Mouse (Mus musculus) myocyte (in vitro differentiated cells): Measurements from ENCODE around the gene Eva1c. TPM values are rescaled to one million over a fixed set of nuclear protein-coding genes. Genes with fewer than 3 reads are reported as not detected.
A peak's percentile ranks its signal among the peaks of the same experiment; 100 is the strongest.

Experiments used
- H3K27me3 ChIP-seq: one replicate; pipeline ENCODE4 v1.6.1; 2011; ENCODE audit not compliant: control insufficient read depth, insufficient read depth, insufficient read length
- H3K36me3 ChIP-seq: one replicate; pipeline ENCODE4 v1.6.1; 2011; ENCODE audit not compliant: control insufficient read depth, insufficient read depth
- H3K4me2 ChIP-seq: one replicate; pipeline ENCODE4 v1.6.1; 2011; ENCODE audit warnings: low read depth, control low read depth
- H3K4me3 ChIP-seq: one replicate; pipeline ENCODE4 v1.5.1; 2011; ENCODE audit warnings: mild to moderate bottlenecking, control low read depth, moderate library complexity
- H3K79me2 ChIP-seq: one replicate; pipeline ENCODE4 v1.6.1; 2011; ENCODE audit not compliant: control insufficient read depth, insufficient read depth
- H3ac ChIP-seq: one replicate; pipeline ENCODE4 v1.6.1; 2011; ENCODE audit not compliant: control insufficient read depth, insufficient read length
- CEBPB ChIP-seq: IDR thresholded peaks from 2 replicates; pipeline ENCODE4 v1.6.1; 2011; ENCODE audit warnings: mild to moderate bottlenecking, moderate library complexity; ENCODE audit not compliant: poor library complexity, insufficient read depth, severe bottlenecking
- E2F4 ChIP-seq: IDR thresholded peaks from one replicate; pipeline ENCODE4 v1.6.1; 2011; ENCODE audit warnings: mild to moderate bottlenecking, control low read depth, moderate library complexity; ENCODE audit not compliant: insufficient read depth
- MAX ChIP-seq: IDR thresholded peaks from one replicate; pipeline ENCODE4 v1.6.1; 2011; ENCODE audit warnings: low read depth, mild to moderate bottlenecking, control low read depth
- MYOD1 ChIP-seq, 3 experiments: IDR thresholded peaks; one replicate each; pipeline ENCODE4 v1.6.1; 2011; ENCODE audit warnings: control low read depth in 2 of 3, low read depth in 2 of 3, mild to moderate bottlenecking in 2 of 3, moderate library complexity in 1 of 3; ENCODE audit not compliant: insufficient read length in 2 of 3, control insufficient read depth in 1 of 3
- MYOG ChIP-seq, 3 experiments: IDR thresholded peaks; one replicate each; pipeline ENCODE4 v1.6.1; 2011; ENCODE audit warnings: control low read depth in 2 of 3, low read depth in 2 of 3, mild to moderate bottlenecking in 2 of 3; ENCODE audit not compliant: insufficient read length in 2 of 3, control insufficient read depth in 1 of 3, insufficient read depth in 1 of 3
- POLR2A ChIP-seq: IDR thresholded peaks from one replicate; pipeline ENCODE4 v1.6.1; 2011; ENCODE audit warnings: low read depth, mild to moderate bottlenecking, control low read depth, moderate library complexity; ENCODE audit not compliant: insufficient read length
- POLR2AphosphoS2 ChIP-seq: IDR thresholded peaks from one replicate; pipeline ENCODE4 v1.6.1; 2011; ENCODE audit warnings: low read depth, control low read depth; ENCODE audit not compliant: insufficient read length
- REST ChIP-seq: IDR thresholded peaks from one replicate; pipeline ENCODE4 v1.6.1; 2011; ENCODE audit warnings: mild to moderate bottlenecking, control low read depth, moderate library complexity; ENCODE audit not compliant: insufficient read depth, insufficient read length
- SRF ChIP-seq: IDR thresholded peaks from one replicate; pipeline ENCODE4 v1.6.1; 2011; ENCODE audit warnings: low read depth; ENCODE audit not compliant: control insufficient read depth, insufficient read length
- TCF12 ChIP-seq: IDR thresholded peaks from one replicate; pipeline ENCODE4 v1.6.1; 2011; ENCODE audit warnings: mild to moderate bottlenecking, control low read depth; ENCODE audit not compliant: poor library complexity, insufficient read depth, severe bottlenecking
- TCF3 ChIP-seq: IDR thresholded peaks from one replicate; pipeline ENCODE4 v1.6.1; 2011; ENCODE audit warnings: low read depth, control low read depth; ENCODE audit not compliant: insufficient read length
- USF1 ChIP-seq: IDR thresholded peaks from one replicate; pipeline ENCODE4 v1.6.1; 2011; ENCODE audit warnings: low read depth, mild to moderate bottlenecking, control low read depth, moderate library complexity
- polyA plus RNA-seq: library from polyadenylated mRNA; unstranded; fragments of >200 nt; fragmentation: generic; extraction: Trizol; gene quantifications from one replicate; pipeline ENCODE4 v1.2.1, GENCODE M21; 2012; ENCODE audit warnings: missing spikeins

The Eva1c gene
- polyA plus RNA-seq, 1 experiment, result 4.5 TPM

- Histone ChIP-seq H3K79me2 (no peaks in the 10 kb centered on the region), H3K36me3 (no peaks in the 10 kb centered on the region), H3ac (no peak overlapping the region), H3K4me3 (no peak overlapping the region), H3K4me2 (no peak overlapping the region), H3K27me3 (no peaks in the 10 kb centered on the region)
- no peak for TF ChIP-seq REST
- no peak for TF ChIP-seq MYOD1 (IDR thresholded peaks at IDR 0.05; ENCODE audit: control insufficient read depth in 1 of 3, insufficient read length in 2 of 3, low read depth in 2 of 3)
Measured at GRCm38 (mm10) chr16:90829136-90829535, 2.6 kb downstream of the Eva1c start.

DNA sequence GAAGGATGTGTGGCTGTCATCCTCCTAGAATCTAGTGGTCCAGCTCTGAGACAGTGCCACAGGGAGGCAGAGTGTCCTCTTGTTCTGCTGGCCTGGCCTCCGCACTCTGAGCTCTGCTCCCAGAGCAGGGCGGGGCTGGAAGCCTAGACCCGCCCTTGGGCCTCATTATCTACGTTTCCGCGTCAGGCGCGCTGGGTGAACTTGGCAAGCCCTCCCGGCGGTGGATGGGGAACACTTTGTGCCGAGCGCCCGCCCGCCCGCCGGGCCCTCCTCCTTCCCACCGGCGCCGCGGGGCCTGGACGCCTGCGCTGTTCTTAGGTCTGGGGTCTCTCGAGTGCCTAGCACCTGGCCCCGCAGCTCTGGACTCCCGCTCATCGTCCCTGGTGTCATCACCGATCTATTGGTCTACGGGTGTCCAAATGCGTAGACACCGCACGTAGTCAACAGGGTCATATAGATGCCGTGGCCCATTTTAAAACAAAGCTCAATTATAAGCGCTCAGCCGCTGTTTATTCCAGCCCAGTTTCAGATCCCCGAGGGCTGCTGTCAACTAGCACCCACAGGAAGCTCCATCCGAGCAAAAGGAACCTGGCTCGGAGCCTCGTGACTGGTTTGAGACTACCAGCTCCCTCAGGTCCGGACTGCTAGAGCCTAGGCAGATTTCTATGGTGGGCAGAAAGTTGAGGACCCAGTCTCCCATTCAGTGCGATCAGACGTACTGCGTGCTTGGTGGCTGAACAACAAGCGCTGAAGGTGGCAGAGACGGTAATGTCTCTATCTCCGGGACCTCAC is 3.6 kb downstream of the Eva1c start:
- Histone ChIP-seq H3K4me3 (peak overlapping the region; percentile 55), H3K79me2 (no peaks in the 10 kb centered on the region), H3ac (peak overlapping the region; percentile 43), H3K4me2 (peak overlapping the region; percentile 100), H3K36me3 (no peaks in the 10 kb centered on the region), H3K27me3 (no peaks in the 10 kb centered on the region)
- TF ChIP-seq POLR2AphosphoS2 (peak; percentile 51), POLR2A (peak; percentile 53), USF1 (no peak)

DNA sequence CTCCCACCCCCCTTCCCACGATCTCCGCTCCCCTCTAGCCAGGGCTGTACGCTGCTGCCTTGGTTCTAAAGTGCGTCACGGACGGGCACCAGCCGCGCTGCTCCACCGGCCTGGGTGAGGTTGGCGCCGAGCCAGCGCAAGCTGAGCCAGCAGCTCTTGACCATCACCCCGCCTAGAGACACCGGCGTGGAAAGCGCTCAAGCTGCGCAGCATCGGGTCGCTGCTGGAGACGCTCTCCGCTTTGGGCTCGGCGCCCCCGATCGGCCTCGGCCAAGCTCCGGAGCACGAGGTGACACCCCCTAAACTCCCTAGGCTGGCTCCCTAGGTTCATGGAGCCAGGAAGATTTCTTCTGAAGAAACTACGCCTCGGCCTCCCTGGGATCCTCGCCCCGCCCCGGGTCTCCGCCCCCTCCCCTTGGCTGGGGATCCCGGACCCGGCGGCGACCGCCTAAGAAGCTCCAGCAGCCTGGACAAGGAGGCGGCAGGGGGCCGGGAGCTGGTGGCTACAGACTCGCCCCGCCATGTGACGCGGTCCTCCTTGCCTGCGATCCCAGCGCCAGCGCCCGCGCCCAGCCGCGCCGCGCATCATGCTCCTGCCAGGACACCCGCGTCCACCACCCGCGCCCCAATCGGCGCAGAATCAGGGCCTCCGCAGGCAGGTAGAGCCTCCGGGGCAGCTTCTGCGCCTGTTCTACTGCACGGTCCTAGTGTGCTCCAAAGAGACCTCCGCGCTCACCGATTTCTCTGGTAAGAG is 4.3 kb downstream of the Eva1c start:
- peak overlapping the region; percentile 43 for H3ac ChIP-seq
- peak overlapping the region; percentile 100 for H3K4me2 ChIP-seq
- H3K27me3 ChIP-seq, result no peaks in the 10 kb centered on the region
- no peaks in the 10 kb centered on the region for H3K79me2 ChIP-seq
- peak overlapping the region; percentile 55 for H3K4me3 ChIP-seq
- H3K36me3 ChIP-seq, result no peaks in the 10 kb centered on the region
- TF ChIP-seq TCF12 (no peak), MYOG (IDR thresholded peaks at IDR 0.05; ENCODE audit: control insufficient read depth in 1 of 3, insufficient read depth in 1 of 3, insufficient read length in 2 of 3, low read depth in 2 of 3) (peak in 1 of 3 experiments; percentile 29), MYOD1 (IDR thresholded peaks at IDR 0.05; ENCODE audit: control insufficient read depth in 1 of 3, insufficient read length in 2 of 3, low read depth in 2 of 3) (peak in 1 of 3 experiments; percentile 22), POLR2A (peak; percentile 56), POLR2AphosphoS2 (peak; percentile 37)

GRCm38 (mm10) chr16:90831676-90832075 is 5.2 kb downstream of the Eva1c start:
- no peaks in the 10 kb centered on the region for H3K27me3 ChIP-seq
- TF ChIP-seq REST, result no peak
- TF ChIP-seq MAX, result no peak
- no peak for TF ChIP-seq E2F4
- TF ChIP-seq POLR2AphosphoS2, result no peak
- TF ChIP-seq USF1, result no peak
- TF ChIP-seq MYOG (IDR thresholded peaks at IDR 0.05; ENCODE audit: control insufficient read depth in 1 of 3, insufficient read depth in 1 of 3, insufficient read length in 2 of 3, low read depth in 2 of 3), result no peak
- TF ChIP-seq CEBPB, result no peak
- TF ChIP-seq SRF, result no peak
- no peak for TF ChIP-seq MYOD1 (IDR thresholded peaks at IDR 0.05; ENCODE audit: control insufficient read depth in 1 of 3, insufficient read length in 2 of 3, low read depth in 2 of 3)
- TF ChIP-seq TCF3, result no peak
- no peak for TF ChIP-seq POLR2A
- TF ChIP-seq TCF12, result no peak
- peak overlapping the region; percentile 43 for H3ac ChIP-seq
- H3K4me2 ChIP-seq, result peak overlapping the region; percentile 100
- peak overlapping the region; percentile 55 for H3K4me3 ChIP-seq
- H3K79me2 ChIP-seq, result no peaks in the 10 kb centered on the region
- no peaks in the 10 kb centered on the region for H3K36me3 ChIP-seq

DNA sequence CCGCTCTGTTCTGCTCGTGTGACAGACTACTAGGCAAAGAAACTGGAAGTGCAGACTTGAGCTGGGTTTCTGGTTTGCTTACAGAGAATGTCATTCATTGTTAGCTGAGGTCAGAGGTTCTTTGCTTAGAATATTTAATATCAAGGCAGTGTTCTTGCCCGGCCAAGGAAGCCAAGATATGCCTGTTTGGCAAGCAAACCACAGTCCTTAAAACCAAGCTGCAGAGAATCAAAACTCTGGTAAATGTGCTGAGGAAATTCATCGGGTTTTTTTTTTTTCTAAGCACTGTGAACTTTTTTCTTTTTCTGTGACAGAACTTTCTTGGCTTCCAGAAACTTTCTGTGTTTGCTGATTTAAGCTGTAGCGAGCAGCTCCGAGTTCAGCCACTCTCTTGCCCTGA is 6.0 kb downstream of the Eva1c start:
- no peaks in the 10 kb centered on the region for H3K36me3 ChIP-seq
- H3K4me2 ChIP-seq, result peak overlapping the region; percentile 100
- H3K27me3 ChIP-seq, result no peaks in the 10 kb centered on the region
- no peak for TF ChIP-seq MAX
- TF ChIP-seq CEBPB, result no peak
- TF ChIP-seq TCF3, result no peak
- no peak for TF ChIP-seq MYOD1 (IDR thresholded peaks at IDR 0.05; ENCODE audit: control insufficient read depth in 1 of 3, insufficient read length in 2 of 3, low read depth in 2 of 3)
- no peak overlapping the region for H3ac ChIP-seq
- H3K79me2 ChIP-seq, result no peaks in the 10 kb centered on the region
- H3K4me3 ChIP-seq, result no peak overlapping the region
